Mouse (Mus musculus) liver, embryonic 14.5 days (tissue): ENCODE measurements around the gene Pax7.

Experiments used
- CTCF ChIP-seq: IDR thresholded peaks from 2 replicates; pipeline ENCODE4 v1.5.1; 2016; ENCODE audit warnings: antibody characterized with exemption, low read depth, control low read depth
- EP300 ChIP-seq: IDR thresholded peaks from 2 replicates; pipeline ENCODE4 v1.6.1; 2016; ENCODE audit warnings: antibody characterized with exemption, low read depth

- TF ChIP-seq CTCF = no peak
- TF ChIP-seq EP300 = no peak
Observed at GRCm38 (mm10) chr4:139831501-139832230, 1.7 kb downstream of the Pax7 start.
